Mouse (Mus musculus) myocyte (in vitro differentiated cells): ENCODE data around the gene Mvd. TPM values are rescaled to one million over a fixed set of nuclear protein-coding genes. Genes with fewer than 3 reads are reported as not detected.

ENCODE experiments used
- H3K27me3 ChIP-seq: one replicate; pipeline ENCODE4 v1.6.1; 2011; ENCODE audit not compliant: control insufficient read depth, insufficient read depth, insufficient read length
- H3K36me3 ChIP-seq: one replicate; pipeline ENCODE4 v1.6.1; 2011; ENCODE audit not compliant: control insufficient read depth, insufficient read depth
- H3K4me2 ChIP-seq: one replicate; pipeline ENCODE4 v1.6.1; 2011; ENCODE audit warnings: low read depth, control low read depth
- H3K4me3 ChIP-seq: one replicate; pipeline ENCODE4 v1.5.1; 2011; ENCODE audit warnings: mild to moderate bottlenecking, control low read depth, moderate library complexity
- H3K79me2 ChIP-seq: one replicate; pipeline ENCODE4 v1.6.1; 2011; ENCODE audit not compliant: control insufficient read depth, insufficient read depth
- H3ac ChIP-seq: one replicate; pipeline ENCODE4 v1.6.1; 2011; ENCODE audit not compliant: control insufficient read depth, insufficient read length
- CEBPB ChIP-seq: IDR thresholded peaks from 2 replicates; pipeline ENCODE4 v1.6.1; 2011; ENCODE audit warnings: mild to moderate bottlenecking, moderate library complexity; ENCODE audit not compliant: poor library complexity, insufficient read depth, severe bottlenecking
- E2F4 ChIP-seq: IDR thresholded peaks from one replicate; pipeline ENCODE4 v1.6.1; 2011; ENCODE audit warnings: mild to moderate bottlenecking, control low read depth, moderate library complexity; ENCODE audit not compliant: insufficient read depth
- MAX ChIP-seq: IDR thresholded peaks from one replicate; pipeline ENCODE4 v1.6.1; 2011; ENCODE audit warnings: low read depth, mild to moderate bottlenecking, control low read depth
- MYOD1 ChIP-seq, 3 experiments: IDR thresholded peaks; one replicate each; pipeline ENCODE4 v1.6.1; 2011; ENCODE audit warnings: control low read depth in 2 of 3, low read depth in 2 of 3, mild to moderate bottlenecking in 2 of 3, moderate library complexity in 1 of 3; ENCODE audit not compliant: insufficient read length in 2 of 3, control insufficient read depth in 1 of 3
- MYOG ChIP-seq, 3 experiments: IDR thresholded peaks; one replicate each; pipeline ENCODE4 v1.6.1; 2011; ENCODE audit warnings: control low read depth in 2 of 3, low read depth in 2 of 3, mild to moderate bottlenecking in 2 of 3; ENCODE audit not compliant: insufficient read length in 2 of 3, control insufficient read depth in 1 of 3, insufficient read depth in 1 of 3
- POLR2A ChIP-seq: IDR thresholded peaks from one replicate; pipeline ENCODE4 v1.6.1; 2011; ENCODE audit warnings: low read depth, mild to moderate bottlenecking, control low read depth, moderate library complexity; ENCODE audit not compliant: insufficient read length
- POLR2AphosphoS2 ChIP-seq: IDR thresholded peaks from one replicate; pipeline ENCODE4 v1.6.1; 2011; ENCODE audit warnings: low read depth, control low read depth; ENCODE audit not compliant: insufficient read length
- REST ChIP-seq: IDR thresholded peaks from one replicate; pipeline ENCODE4 v1.6.1; 2011; ENCODE audit warnings: mild to moderate bottlenecking, control low read depth, moderate library complexity; ENCODE audit not compliant: insufficient read depth, insufficient read length
- SRF ChIP-seq: IDR thresholded peaks from one replicate; pipeline ENCODE4 v1.6.1; 2011; ENCODE audit warnings: low read depth; ENCODE audit not compliant: control insufficient read depth, insufficient read length
- TCF12 ChIP-seq: IDR thresholded peaks from one replicate; pipeline ENCODE4 v1.6.1; 2011; ENCODE audit warnings: mild to moderate bottlenecking, control low read depth; ENCODE audit not compliant: poor library complexity, insufficient read depth, severe bottlenecking
- TCF3 ChIP-seq: IDR thresholded peaks from one replicate; pipeline ENCODE4 v1.6.1; 2011; ENCODE audit warnings: low read depth, control low read depth; ENCODE audit not compliant: insufficient read length
- USF1 ChIP-seq: IDR thresholded peaks from one replicate; pipeline ENCODE4 v1.6.1; 2011; ENCODE audit warnings: low read depth, mild to moderate bottlenecking, control low read depth, moderate library complexity
- polyA plus RNA-seq: library from polyadenylated mRNA; unstranded; fragments of >200 nt; fragmentation: generic; extraction: Trizol; gene quantifications from one replicate; pipeline ENCODE4 v1.2.1, GENCODE M21; 2012; ENCODE audit warnings: missing spikeins

The Mvd gene
- polyA plus RNA-seq, 1 experiment: 85.3 TPM

DNA sequence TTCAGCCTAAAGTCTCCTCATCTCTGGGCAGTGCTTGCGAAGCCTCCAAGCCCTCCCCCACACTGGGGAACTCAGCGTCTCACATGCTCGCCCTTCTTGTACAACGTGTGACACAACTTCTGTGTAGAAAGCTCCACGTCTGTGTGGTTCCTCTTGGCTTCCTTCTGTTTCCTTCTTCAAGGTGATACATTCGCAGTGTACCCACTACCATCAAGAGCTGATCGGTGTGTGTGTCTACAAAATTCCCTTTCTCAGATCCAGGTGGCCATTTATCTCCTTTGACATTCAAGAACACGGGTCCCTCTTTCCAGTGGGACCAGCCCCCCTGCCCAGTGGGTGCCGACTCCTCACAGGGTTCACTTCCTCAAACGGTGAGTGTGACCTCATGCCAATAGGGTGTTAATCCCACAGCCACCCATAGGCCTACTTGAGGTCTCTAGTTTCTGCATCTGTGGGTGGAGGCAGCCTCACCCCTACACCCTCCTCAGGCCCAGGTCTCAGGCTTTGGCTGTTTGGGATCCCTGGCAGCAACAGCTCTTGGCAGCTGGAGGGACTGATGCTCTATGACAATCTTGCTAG, 13.1 kb downstream of the Mvd start:
- Histone ChIP-seq H3K79me2 (no peaks in the 10 kb centered on the region), H3K4me3 (no peak overlapping the region), H3K4me2 (peak overlapping the region; percentile 6), H3K36me3 (no peaks in the 10 kb centered on the region), H3K27me3 (no peaks in the 10 kb centered on the region), H3ac (no peak overlapping the region)
- no peak for TF ChIP-seq POLR2A

DNA sequence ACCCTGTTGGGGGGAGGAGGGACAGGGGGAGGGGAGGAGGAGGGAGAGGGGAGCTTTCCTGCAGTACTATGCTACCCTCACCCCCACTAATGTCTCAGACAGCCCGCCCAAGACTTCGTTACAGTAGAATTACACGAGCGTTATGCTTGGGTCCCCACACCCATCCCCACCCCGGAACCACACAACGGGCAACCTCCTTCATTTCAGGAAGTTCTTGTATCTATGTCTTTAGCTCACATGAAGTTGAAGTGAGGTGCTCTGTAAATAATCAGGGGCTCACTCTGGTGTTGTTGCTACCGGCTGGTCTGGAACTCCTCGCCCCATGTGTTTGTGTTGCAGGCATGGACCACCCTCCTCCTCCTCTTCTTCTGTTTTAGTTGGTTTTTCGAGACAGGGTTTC, 15.1 kb downstream of the Mvd start:
- TF ChIP-seq MYOD1 (IDR thresholded peaks at IDR 0.05; ENCODE audit: control insufficient read depth in 1 of 3, insufficient read length in 2 of 3, low read depth in 2 of 3): no peak
- TF ChIP-seq SRF: no peak
- no peak for TF ChIP-seq MAX
- TF ChIP-seq TCF12: no peak
- TF ChIP-seq REST: no peak
- TF ChIP-seq POLR2A: no peak
- TF ChIP-seq POLR2AphosphoS2: no peak
- TF ChIP-seq USF1: no peak
- H3K27me3 ChIP-seq: no peaks in the 10 kb centered on the region
- H3K79me2 ChIP-seq: no peaks in the 10 kb centered on the region
- no peak overlapping the region for H3K4me2 ChIP-seq
- no peak overlapping the region for H3K4me3 ChIP-seq
- H3K36me3 ChIP-seq: no peaks in the 10 kb centered on the region
- no peak overlapping the region for H3ac ChIP-seq

DNA sequence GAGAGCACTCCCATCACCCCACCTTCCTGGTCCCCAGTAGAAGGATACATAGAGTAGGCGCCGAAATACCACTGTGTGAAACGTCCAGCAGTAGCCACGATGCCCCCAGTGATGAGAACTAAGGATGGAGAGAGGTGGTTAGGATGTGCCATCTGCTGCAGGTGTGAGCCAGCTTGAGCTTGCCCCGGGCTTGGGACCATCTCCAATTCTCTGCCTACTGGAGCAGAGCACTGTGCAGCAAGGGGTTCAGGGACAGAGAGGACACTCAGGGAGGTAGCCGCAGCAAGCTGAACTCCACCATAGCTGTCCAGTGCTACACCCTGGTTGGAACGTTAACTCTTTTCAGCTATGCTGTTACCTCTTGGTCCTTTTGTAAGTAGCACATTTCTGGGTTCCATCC, 15.6 kb downstream of the Mvd start:
- no peaks in the 10 kb centered on the region for H3K79me2 ChIP-seq
- H3K36me3 ChIP-seq: no peaks in the 10 kb centered on the region
- no peak overlapping the region for H3ac ChIP-seq
- no peak overlapping the region for H3K4me2 ChIP-seq
- H3K4me3 ChIP-seq: no peak overlapping the region
- no peak for TF ChIP-seq TCF12
- no peak for TF ChIP-seq TCF3
- TF ChIP-seq REST: no peak
- TF ChIP-seq POLR2AphosphoS2: no peak
- TF ChIP-seq MAX: no peak
- TF ChIP-seq CEBPB: no peak
- no peak for TF ChIP-seq SRF
- no peak for TF ChIP-seq MYOG (IDR thresholded peaks at IDR 0.05; ENCODE audit: control insufficient read depth in 1 of 3, insufficient read depth in 1 of 3, insufficient read length in 2 of 3, low read depth in 2 of 3)
- TF ChIP-seq E2F4: no peak
- no peak for TF ChIP-seq POLR2A
- no peak for TF ChIP-seq USF1
- no peak for TF ChIP-seq MYOD1 (IDR thresholded peaks at IDR 0.05; ENCODE audit: control insufficient read depth in 1 of 3, insufficient read length in 2 of 3, low read depth in 2 of 3)
- no peaks in the 10 kb centered on the region for H3K27me3 ChIP-seq

DNA sequence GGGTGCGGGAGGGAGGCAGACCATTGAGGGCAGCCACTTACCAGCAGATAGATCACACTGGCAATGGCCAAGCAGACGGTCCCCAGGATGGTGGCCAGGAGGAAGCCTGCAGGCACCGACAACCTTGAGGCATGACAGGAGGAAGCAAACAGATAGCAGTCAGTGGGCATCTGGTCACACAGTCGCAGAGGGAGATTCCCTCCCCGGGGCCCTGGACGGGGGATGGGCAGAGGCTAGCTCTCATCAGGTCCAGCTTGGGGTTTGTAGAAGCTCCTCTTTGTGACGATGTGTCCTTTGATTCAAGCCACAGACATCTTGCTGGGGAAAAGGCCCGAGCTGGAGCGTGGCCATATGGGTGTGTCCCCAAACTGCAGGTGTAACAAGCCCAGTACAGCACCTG, 17.1 kb downstream of the Mvd start:
- Histone ChIP-seq H3K36me3 (no peaks in the 10 kb centered on the region), H3K4me3 (no peak overlapping the region)
- TF ChIP-seq REST: no peak
- TF ChIP-seq TCF12: no peak

DNA sequence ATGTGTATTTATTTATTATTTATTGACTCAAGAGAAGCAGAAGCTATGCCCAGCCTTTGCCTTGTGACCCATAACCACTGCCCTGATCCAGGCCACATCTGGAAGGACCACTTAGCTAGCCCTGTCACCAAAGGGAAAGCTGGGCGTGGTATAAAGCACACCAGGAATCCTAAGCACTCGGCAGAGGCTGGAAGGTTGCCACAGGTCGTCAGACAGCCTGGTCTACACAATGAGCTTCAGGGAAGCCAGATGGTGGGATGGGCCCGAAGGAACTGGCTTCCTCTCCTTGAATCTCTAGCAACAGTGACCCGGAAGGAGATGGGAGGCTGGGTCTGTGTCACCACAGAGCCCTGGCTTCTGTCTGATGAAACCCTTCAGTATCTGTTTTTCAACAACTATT, 19.6 kb downstream of the Mvd start:
- TF ChIP-seq SRF (no peak), CEBPB (no peak), REST (no peak), MYOG (IDR thresholded peaks at IDR 0.05; ENCODE audit: control insufficient read depth in 1 of 3, insufficient read depth in 1 of 3, insufficient read length in 2 of 3, low read depth in 2 of 3) (no peak), POLR2AphosphoS2 (no peak), MAX (no peak), E2F4 (no peak), POLR2A (no peak), MYOD1 (IDR thresholded peaks at IDR 0.05; ENCODE audit: control insufficient read depth in 1 of 3, insufficient read length in 2 of 3, low read depth in 2 of 3) (no peak), USF1 (no peak), TCF3 (no peak), TCF12 (no peak)
- H3K4me2 ChIP-seq: no peak overlapping the region

More for the DNA sequence above, 17.1 kb downstream of the Mvd start:
- H3ac ChIP-seq: no peak overlapping the region
- H3K27me3 ChIP-seq: no peaks in the 10 kb centered on the region
- no peak overlapping the region for H3K4me2 ChIP-seq
- H3K79me2 ChIP-seq: no peaks in the 10 kb centered on the region

More for the DNA sequence above, 19.6 kb downstream of the Mvd start:
- Histone ChIP-seq H3K4me3 (no peak overlapping the region), H3ac (no peak overlapping the region), H3K79me2 (no peaks in the 10 kb centered on the region), H3K36me3 (no peaks in the 10 kb centered on the region), H3K27me3 (no peaks in the 10 kb centered on the region)
